Mouse (Mus musculus) small intestine, adult 2 months (tissue): ENCODE results near the gene Tspan13. TPM values are rescaled to one million over a fixed set of nuclear protein-coding genes. Genes with fewer than 3 reads are reported as not detected.

Experiments used
- H3K27ac ChIP-seq: fragments of 200-500 bp; 2 replicates; pipeline ENCODE4 v1.5.1; 2012; ENCODE audit warnings: low read depth, low read length, control low read depth, inconsistent platforms; ENCODE audit not compliant: insufficient read depth
- H3K27me3 ChIP-seq: fragments of 200-500 bp; 2 replicates; pipeline ENCODE4 v1.6.1; 2012; ENCODE audit warnings: mild to moderate bottlenecking, moderate library complexity, low read length, inconsistent platforms; ENCODE audit not compliant: control insufficient read depth, insufficient read depth
- H3K36me3 ChIP-seq: fragments of 200-500 bp; 2 replicates; pipeline ENCODE4 v1.6.1; 2012; ENCODE audit warnings: mild to moderate bottlenecking, low read length, control low read depth, inconsistent platforms; ENCODE audit not compliant: control insufficient read depth, insufficient read depth
- H3K4me1 ChIP-seq: fragments of 200-500 bp; 2 replicates; pipeline ENCODE4 v1.6.1; 2012; ENCODE audit warnings: low read length, inconsistent platforms, mixed read lengths; ENCODE audit not compliant: control insufficient read depth, insufficient read depth, insufficient read length
- H3K4me3 ChIP-seq: fragments of 200-500 bp; 2 replicates; pipeline ENCODE4 v1.5.1; 2012; ENCODE audit warnings: low read depth, mild to moderate bottlenecking, control low read depth, inconsistent platforms, low read length, moderate library complexity
- CTCF ChIP-seq: fragments of 200-500 bp; IDR thresholded peaks from 2 replicates; pipeline ENCODE4 v1.5.1; 2012; ENCODE audit warnings: low read depth, mild to moderate bottlenecking, control low read depth, inconsistent platforms, low read length, moderate library complexity, mixed read lengths; ENCODE audit not compliant: insufficient replicate concordance, insufficient read length; ENCODE audit errors: extremely low read depth
- POLR2A ChIP-seq: fragments of 200-500 bp; IDR thresholded peaks from 2 replicates; pipeline ENCODE4 v1.6.1; 2012; ENCODE audit warnings: low read depth, mild to moderate bottlenecking, control low read depth, inconsistent platforms, low read length, moderate library complexity
- WGBS: fragments of 180-500 bp; shearing (Covaris S2); methylation state at CpG from one replicate; pipeline ENCODE4 v1.1.7; 2018; 5-methylcytosine and 5-hydroxymethylcytosine counted together
- polyA plus RNA-seq: library from polyadenylated mRNA; depleted of rRNA; stranded (reverse); fragments of >200 nt; gene quantifications from 2 replicates; pipeline ENCODE4 v1.2.3, GENCODE M21; 2012

Gene Tspan13
- polyA plus RNA-seq, 1 experiment = 679 TPM

DNA sequence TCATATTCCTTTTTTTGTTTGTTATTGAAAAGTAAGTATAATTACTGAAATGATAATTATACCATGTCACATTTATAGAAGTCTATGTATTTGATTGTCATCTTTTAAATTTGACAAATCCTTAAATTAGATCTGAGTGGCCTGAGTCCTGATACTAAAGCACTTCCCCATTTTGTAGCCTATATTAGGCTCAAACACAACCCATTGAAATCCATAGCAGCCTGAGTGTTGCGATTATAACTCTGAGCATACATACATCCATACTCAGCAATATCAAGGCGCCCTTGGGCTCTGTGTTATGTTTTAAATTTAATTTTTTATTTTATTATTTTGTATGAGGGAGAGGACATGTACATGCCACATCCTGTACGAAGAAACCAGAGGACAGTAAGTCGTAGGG lies 27.9 kb upstream of the Tspan13 start:
- Histone ChIP-seq H3K4me3 (no peak overlapping the region), H3K4me1 (no peaks in the 10 kb centered on the region), H3K27me3 (no peaks in the 10 kb centered on the region), H3K27ac (no peak overlapping the region), H3K36me3 (no peaks in the 10 kb centered on the region)
- WGBS = 88% methylated on average over 4 of the region's 4 CpGs
- TF ChIP-seq CTCF (no peak), POLR2A (no peak)

DNA sequence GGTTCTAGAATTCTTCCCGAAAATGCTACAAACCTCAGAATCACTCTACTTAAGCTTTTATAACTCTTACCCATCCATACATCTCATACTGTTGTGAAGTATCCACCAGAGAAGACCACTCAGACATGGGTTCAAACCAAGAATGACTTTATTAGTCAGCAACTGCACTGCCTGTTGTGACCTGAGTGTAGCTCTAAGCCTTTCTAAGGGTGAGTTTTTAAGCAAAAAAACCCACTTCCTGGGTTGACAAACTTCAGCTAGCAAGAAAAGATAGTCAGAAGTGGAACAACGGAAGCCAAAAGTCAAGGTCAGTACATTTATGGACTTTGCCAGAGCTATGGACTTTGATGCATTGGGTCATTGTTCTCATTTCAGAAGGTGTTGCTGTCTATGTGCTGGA lies 25.2 kb upstream of the Tspan13 start:
- Histone ChIP-seq H3K36me3 (no peaks in the 10 kb centered on the region), H3K4me1 (no peaks in the 10 kb centered on the region), H3K27ac (no peak overlapping the region), H3K27me3 (no peaks in the 10 kb centered on the region), H3K4me3 (no peak overlapping the region)
- TF ChIP-seq CTCF (no peak), POLR2A (no peak)
- WGBS = 93% methylated on average over 2 of the region's 2 CpGs

DNA sequence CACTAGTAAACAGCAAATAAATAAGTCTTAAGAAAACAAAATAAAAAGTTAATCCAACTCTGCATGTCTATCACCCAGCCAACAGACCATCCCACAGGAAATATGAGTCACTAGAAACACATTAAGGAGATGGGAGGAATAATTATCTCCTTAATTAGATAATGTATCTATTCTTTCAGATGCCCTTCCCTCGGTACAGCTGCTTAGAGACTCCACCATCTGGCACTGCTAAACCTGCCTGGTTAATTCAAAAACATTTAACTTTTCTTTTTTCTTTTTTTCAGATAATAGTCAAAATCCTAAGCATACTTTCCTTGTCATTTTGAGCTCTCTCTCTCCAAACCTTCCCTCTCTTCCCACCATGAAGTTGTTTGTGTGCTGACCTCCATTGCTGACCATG lies 23.6 kb upstream of the Tspan13 start:
- WGBS = 62% methylated on average over 1 of the region's 1 CpGs
- Histone ChIP-seq H3K4me1 (no peaks in the 10 kb centered on the region), H3K4me3 (no peak overlapping the region), H3K36me3 (no peaks in the 10 kb centered on the region), H3K27me3 (no peaks in the 10 kb centered on the region), H3K27ac (no peak overlapping the region)
- no peak for TF ChIP-seq POLR2A
- TF ChIP-seq CTCF = no peak

DNA sequence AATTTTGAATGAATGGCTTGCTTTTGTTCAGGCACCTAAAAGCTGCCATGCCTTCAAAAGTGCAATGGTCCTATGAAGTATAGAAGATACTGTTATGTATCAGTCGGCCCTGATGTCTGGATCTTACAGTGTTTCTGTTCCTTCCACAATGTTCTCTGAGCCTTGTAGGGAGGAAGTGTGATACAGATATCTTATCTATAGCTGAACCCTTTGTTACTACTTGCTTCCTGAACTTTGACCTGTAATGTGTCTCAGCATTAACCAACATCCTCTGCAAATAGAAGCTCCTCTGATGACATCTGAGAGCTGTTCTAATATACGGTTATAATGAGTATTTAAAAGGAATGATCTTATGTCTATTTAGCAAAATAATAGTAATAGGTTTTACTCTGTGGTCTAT lies 15.4 kb upstream of the Tspan13 start:
- H3K4me3 ChIP-seq = no peak overlapping the region
- H3K36me3 ChIP-seq = no peaks in the 10 kb centered on the region
- TF ChIP-seq CTCF = no peak
- no peak for TF ChIP-seq POLR2A
- peak overlapping the region; percentile 36; the same call in 1 of the 2 replicates for H3K27ac ChIP-seq
- peaks cover 9% of the 10 kb centered on the region; the same call in 1 of the 2 replicates for H3K4me1 ChIP-seq
- no peaks in the 10 kb centered on the region for H3K27me3 ChIP-seq
- 24% methylated on average over 2 of the region's 2 CpGs for WGBS

DNA sequence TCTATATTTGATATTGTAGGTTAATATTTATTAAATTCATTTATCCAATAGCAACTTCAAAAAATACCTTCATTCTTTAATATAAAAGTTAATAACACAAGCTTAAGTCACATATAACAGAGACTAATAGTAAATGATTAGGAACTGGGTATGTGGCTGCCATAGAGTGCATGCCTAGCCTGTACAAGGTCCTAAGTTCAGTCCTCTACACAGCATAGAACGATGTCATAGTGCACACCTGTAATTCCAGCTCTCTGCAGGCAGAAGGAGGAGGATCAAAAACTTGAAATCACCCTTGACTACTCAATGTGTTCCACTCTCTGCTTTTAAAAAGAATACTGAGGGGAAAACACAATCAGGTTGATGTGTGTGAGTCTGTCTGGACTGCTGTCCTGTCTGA lies 8.0 kb upstream of the Tspan13 start:
- Histone ChIP-seq H3K4me3 (no peak overlapping the region), H3K27ac (no peak overlapping the region), H3K36me3 (no peaks in the 10 kb centered on the region), H3K4me1 (no peaks in the 10 kb centered on the region), H3K27me3 (no peaks in the 10 kb centered on the region)
- 23% methylated on average over 1 of the region's 1 CpGs for WGBS
- TF ChIP-seq POLR2A = no peak
- TF ChIP-seq CTCF = no peak

DNA sequence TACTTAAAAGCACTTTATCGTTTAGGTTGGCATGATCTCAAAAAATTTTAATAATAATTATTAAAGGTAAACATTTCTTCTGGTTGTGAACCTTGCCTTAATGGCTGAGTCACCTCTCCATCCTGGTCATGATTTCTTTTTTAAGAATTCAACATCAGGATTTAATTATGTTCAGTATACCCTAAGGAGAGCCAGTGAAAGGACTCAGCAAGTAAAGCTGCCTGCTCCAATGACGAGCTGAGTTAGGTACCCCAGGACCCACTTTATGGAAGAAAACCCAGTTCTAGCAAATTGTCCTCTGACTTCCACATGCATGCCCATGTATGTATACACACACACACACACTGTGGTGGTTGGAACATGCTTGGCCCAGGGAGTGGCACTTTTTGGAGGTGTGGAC lies 5.3 kb upstream of the Tspan13 start:
- Histone ChIP-seq H3K4me3 (no peak overlapping the region), H3K36me3 (no peaks in the 10 kb centered on the region), H3K4me1 (no peaks in the 10 kb centered on the region), H3K27me3 (no peaks in the 10 kb centered on the region), H3K27ac (no peak overlapping the region)
- no peak for TF ChIP-seq POLR2A
- TF ChIP-seq CTCF = no peak
- 62% methylated on average over 2 of the region's 2 CpGs for WGBS

DNA sequence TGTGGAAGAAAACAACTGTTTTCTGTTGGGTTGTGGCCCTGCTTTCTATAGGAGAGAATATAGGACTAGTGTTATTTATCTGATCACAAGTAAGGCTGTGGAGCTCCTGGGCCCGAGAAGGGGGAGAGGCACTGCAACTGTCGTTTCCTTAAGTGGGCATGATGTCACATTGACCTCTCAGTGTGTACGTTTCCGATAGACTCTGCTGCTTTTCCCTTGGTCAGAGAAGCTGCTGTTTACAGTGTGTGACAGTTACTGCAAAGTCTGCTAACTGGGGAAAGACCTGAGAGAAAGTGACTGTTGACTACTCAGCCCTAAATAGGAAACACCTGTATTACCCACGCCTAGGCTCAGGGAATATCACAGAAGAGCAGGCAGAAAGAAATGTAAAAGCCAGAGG lies 3.9 kb upstream of the Tspan13 start:
- Histone ChIP-seq H3K4me1 (no peaks in the 10 kb centered on the region), H3K4me3 (no peak overlapping the region), H3K27me3 (no peaks in the 10 kb centered on the region), H3K27ac (no peak overlapping the region), H3K36me3 (no peaks in the 10 kb centered on the region)
- TF ChIP-seq CTCF (no peak), POLR2A (no peak)
- 49% methylated on average over 5 of the region's 5 CpGs for WGBS

DNA sequence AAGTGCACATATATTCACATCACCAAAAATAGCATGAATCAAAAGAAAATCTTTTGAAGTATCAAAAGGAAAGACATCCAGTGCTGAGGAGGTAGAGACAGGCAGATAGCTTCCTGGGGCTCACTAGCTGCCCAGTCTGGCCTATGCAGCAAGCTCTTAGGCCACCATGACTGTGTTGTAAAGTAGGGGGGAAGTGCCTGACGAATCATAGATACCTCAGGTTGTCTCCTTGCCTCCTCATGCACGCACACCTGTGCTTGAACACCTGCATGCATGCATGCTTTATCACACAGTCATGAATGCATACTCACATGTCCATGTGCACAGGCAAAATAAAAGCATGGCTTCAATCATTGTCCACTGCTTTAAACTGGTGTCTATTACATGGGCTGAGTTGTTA lies 2.4 kb upstream of the Tspan13 start:
- WGBS = 79% methylated on average over 2 of the region's 2 CpGs
- Histone ChIP-seq H3K4me1 (no peaks in the 10 kb centered on the region; the same call in 1 of the 2 replicates), H3K36me3 (no peaks in the 10 kb centered on the region), H3K27ac (no peak overlapping the region), H3K27me3 (no peaks in the 10 kb centered on the region), H3K4me3 (no peak overlapping the region)
- TF ChIP-seq CTCF (no peak), POLR2A (no peak)
